Mouse (Mus musculus): Measurements from ENCODE around the gene Lgals1.
"Not testable (repeated sequence)": the region's sequence is repeated elsewhere in the genome, so short reads cannot be mapped to it uniquely, and the experiment has no call there.

Gene Lgals1

GRCm38 (mm10) chr15:78926021-78926919 lies at the start of gene Lgals1:
Gene Lgals1, plus strand, starts transcription at chr15:78926725.
- peak; percentile 79 for DNase-seq (ENCODE audit: low spot score)

GRCm38 (mm10) chr15:78876991-78877809 lies 49.3 kb upstream of the Lgals1 start, which contains the start of gene Gga1:
Gene Gga1, plus strand, starts transcription at chr15:78877190.
- DNase-seq (ENCODE audit: low spot score), result peak; percentile 85

- DNase-seq (ENCODE audit: low spot score), result no peak
Observed at GRCm38 (mm10) chr15:78877810-78878390, 48.6 kb upstream of the Lgals1 start.

- DNase-seq (ENCODE audit: low spot score), result not testable (repeated sequence)
Observed at GRCm38 (mm10) chr15:78878792-78879516, 47.6 kb upstream of the Lgals1 start.

GRCm38 (mm10) chr15:78880432-78880831 lies 46.1 kb upstream of the Lgals1 start:
- no peak for DNase-seq (ENCODE audit: low spot score)

GRCm38 (mm10) chr15:78881828-78882227 lies 44.7 kb upstream of the Lgals1 start:
- no peak for DNase-seq (ENCODE audit: low spot score)

- no peak for DNase-seq (ENCODE audit: low spot score)
Observed at GRCm38 (mm10) chr15:78889401-78889853, 37.1 kb upstream of the Lgals1 start.

GRCm38 (mm10) chr15:78892440-78892839 lies 34.1 kb upstream of the Lgals1 start:
- DNase-seq (ENCODE audit: low spot score), result no peak

- DNase-seq (ENCODE audit: low spot score), result no peak
Observed at GRCm38 (mm10) chr15:78894726-78895125, 31.8 kb upstream of the Lgals1 start.

- no peak for DNase-seq (ENCODE audit: low spot score)
Observed at GRCm38 (mm10) chr15:78895741-78896140, 30.8 kb upstream of the Lgals1 start.

- DNase-seq (ENCODE audit: low spot score), result no peak
Observed at GRCm38 (mm10) chr15:78896149-78896548, 30.4 kb upstream of the Lgals1 start.

- no peak for DNase-seq (ENCODE audit: low spot score)
Observed at GRCm38 (mm10) chr15:78897488-78897887, 29.0 kb upstream of the Lgals1 start.

- DNase-seq (ENCODE audit: low spot score), result no peak
Observed at GRCm38 (mm10) chr15:78898507-78899001, 28.0 kb upstream of the Lgals1 start.

- DNase-seq (ENCODE audit: low spot score), result no peak
Observed at GRCm38 (mm10) chr15:78899409-78899739, 27.2 kb upstream of the Lgals1 start, which contains the start of gene Gm49510. Gene Gm49510, plus strand, starts transcription at chr15:78899667.

- DNase-seq (ENCODE audit: low spot score), result no peak
Observed at GRCm38 (mm10) chr15:78899740-78900584, 26.6 kb upstream of the Lgals1 start, which contains the start of gene Sh3bp1. Gene Sh3bp1, plus strand, starts transcription at chr15:78899768.

GRCm38 (mm10) chr15:78900585-78901421 lies 25.7 kb upstream of the Lgals1 start:
- no peak for DNase-seq (ENCODE audit: low spot score)

- DNase-seq (ENCODE audit: low spot score), result no peak
Observed at GRCm38 (mm10) chr15:78901422-78901789, 25.1 kb upstream of the Lgals1 start.

GRCm38 (mm10) chr15:78903243-78903642 lies 23.3 kb upstream of the Lgals1 start:
- DNase-seq (ENCODE audit: low spot score), result peak; percentile 86

- no peak for DNase-seq (ENCODE audit: low spot score)
Observed at GRCm38 (mm10) chr15:78908399-78908798, 18.1 kb upstream of the Lgals1 start.

GRCm38 (mm10) chr15:78908982-78909381 lies 17.5 kb upstream of the Lgals1 start:
- DNase-seq (ENCODE audit: low spot score), result no peak
